Mouse (Mus musculus) cerebellum, adult 2 months (tissue): ENCODE measurements around the gene Pdzd2.

Source experiments
- CTCF ChIP-seq: fragments of 200-500 bp; IDR thresholded peaks from 2 replicates; pipeline ENCODE4 v1.5.1; 2011; ENCODE audit warnings: low read depth, mild to moderate bottlenecking, control low read depth, low read length, moderate library complexity, borderline replicate concordance; ENCODE audit not compliant: insufficient read depth
- POLR2A ChIP-seq: fragments of 200-500 bp; IDR thresholded peaks from 2 replicates; pipeline ENCODE4 v1.6.1; 2011; ENCODE audit warnings: low read length, control low read depth, borderline replicate concordance; ENCODE audit not compliant: insufficient read depth

- TF ChIP-seq CTCF, result no peak
- no peak for TF ChIP-seq POLR2A
Observed at GRCm38 (mm10) chr15:12501924-12502548, 237.7 kb downstream of the Pdzd2 start.
